Mouse (Mus musculus) embryo, embryonic 11.5 days (tissue): ENCODE results near the gene Gm20877.
"Not testable (repeated sequence)": the region's sequence is repeated elsewhere in the genome, so short reads cannot be mapped to it uniquely, and the experiment has no call there.

ENCODE experiments used
- DNase-seq: peaks from one replicate; pipeline ENCODE4 v3.0.0-alpha.2; 2012; ENCODE audit warnings: low read depth, low spot score

Gm20877 gene

DNA sequence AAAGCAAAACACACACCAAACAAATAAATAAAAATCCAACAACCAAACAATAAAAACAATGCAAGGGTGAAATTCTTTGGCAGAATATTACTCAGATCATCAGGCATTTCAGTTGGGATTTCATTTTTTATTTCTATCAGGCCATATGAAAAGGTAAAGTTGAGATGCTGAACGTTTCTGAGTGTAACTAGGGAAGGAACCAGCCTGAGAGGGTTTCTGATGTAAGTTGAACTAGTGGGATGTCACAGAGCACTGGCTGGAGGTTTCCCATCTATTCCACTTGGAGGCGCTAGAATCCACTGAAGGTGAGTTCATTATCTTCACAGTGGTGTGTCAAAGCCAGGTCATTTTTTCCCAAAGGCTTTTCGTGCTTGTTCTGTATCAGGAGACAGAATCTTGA lies at the start of gene Gm20877:
TSS of gene Gm20877 (plus strand) at position 301 of the 400 bp plus-strand sequence.
- DNase-seq = not testable (repeated sequence)
